Mouse (Mus musculus): ENCODE measurements around the gene Map4k3.

The Map4k3 gene

DNA sequence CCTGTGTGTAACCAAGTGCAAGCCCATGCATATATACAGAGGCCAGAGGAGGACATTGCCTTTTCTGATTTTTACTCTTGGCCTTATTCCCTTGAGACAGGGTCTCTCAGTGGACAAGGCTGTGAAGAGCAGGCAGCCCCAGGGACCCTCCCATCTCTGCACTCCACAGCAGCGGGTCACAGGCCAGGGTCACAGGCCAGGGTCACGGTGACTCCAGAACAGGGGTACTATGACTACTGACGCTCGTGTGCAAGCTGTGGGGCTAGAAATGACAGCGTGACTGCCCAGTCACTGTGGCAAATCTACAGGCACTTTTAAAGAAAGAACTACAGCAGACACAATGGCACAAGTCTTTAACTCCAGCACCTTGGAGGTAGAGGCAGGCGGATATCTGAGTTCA, 50.1 kb downstream of the Map4k3 start:
- DNase-seq = no peak

- DNase-seq = no peak
These were observed 51.3 kb downstream of the Map4k3 start for GRCm38 (mm10) chr17:80676859-80677535.

DNA sequence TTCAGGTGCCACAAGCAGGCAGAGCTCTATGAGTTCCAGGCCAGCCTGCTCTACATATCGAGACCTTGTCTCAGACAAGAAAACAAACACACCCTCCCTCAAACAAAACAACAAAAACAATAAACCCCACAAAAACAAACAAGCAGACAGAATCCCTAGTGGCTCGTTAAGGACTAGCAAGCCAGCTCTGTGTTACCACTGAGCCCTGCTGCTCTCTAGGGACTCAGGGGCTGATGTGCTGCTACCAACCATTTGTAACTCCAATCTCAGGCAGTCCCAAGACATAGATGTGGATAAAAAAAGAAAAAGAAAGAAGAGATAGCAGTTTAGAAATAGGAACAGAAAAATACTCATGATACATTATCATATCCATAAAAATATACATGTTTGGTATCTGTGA, 52.1 kb downstream of the Map4k3 start:
- no peak for DNase-seq

DNA sequence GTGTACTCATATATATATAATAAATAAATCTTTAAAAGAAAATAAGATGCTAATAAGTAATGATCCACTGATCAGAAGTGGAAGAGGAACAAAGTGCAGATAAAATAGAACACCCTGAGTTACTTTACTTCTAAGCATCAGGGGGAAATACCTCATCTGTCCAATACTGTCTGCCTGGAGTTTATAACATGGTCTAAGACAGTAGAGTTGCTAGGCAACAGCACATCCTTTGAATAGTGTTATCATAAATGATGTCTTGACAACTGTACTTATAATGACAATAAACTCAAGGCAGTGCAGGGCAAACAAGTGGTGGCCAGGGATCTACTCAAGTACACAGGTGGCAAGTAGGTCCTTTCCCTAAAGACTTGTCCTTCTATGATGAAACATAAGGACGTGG, 57.9 kb downstream of the Map4k3 start:
- DNase-seq = no peak

DNA sequence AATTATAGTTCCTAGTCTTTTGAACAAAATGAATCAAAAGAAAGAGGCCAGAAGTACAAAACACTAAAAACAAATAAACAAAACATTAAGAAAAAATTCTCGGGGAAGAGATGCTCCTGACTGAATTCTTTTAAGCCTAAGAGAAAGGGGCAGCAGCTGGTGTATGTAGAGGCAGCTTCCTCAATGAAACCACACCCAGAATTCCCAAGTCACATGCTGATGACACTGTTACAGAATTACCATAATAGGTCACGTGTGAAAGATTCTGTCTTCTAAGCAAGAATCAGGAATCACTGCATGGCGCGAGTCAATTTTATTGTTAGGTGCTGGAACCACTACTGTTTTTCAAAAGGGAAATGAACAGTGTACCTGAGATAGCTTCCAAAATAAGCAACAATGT, 64.7 kb downstream of the Map4k3 start:
- no peak for DNase-seq

DNA sequence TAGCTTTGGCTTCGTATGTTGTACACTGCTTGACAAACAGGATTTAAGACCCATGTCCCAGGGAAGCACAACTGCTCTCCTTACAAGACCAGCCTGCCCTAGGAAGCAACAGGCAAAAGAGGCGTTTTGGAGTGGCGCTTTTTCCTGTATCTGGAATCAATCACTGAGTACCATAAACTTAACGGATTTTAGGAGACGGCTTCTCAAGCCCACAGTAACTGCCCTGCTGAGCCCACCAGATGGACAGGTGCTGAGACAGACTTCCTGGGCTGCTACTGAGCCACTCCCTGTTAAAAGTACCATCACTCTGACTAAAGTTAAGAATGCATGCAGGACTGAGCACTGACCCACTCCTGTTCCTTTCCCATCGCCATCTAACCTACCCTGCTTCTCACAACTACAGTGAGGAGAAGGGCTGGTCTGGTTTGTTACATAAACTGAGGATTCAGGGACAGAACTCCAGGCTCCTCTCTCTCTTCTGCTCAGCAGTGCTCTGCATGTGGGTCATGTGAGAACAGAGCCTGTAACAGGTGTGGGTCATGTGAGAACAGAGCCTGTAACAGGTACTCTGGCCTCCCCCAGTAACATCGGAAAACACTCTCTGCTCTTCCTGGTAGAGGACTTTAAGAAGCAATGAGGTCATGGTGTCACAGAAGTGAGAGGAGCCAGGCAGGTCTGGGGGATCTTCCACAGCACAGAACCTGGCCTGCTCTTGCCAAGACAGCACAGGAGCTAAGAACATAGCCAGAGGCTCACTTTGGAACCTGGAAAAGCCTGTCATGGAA, 65.3 kb downstream of the Map4k3 start:
- DNase-seq = no peak

DNA sequence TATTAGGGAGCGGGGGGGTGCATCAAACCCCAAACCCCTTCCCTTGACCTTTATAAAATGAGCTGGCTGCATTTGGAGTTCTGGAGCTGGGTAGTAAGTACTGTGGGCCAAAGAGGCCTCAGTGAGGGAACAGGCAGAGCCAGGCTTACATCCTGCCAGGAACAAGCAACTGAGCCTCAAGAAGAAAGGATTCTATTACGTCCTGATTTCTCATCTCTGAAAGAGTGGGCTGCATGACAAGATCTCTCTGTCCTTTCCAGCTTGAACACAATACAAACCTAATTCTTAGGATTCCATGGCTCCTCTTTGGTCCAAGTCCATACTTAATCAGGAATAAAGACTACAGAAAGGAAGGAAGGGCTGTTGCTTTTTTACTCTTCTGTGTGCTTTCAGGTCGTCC, 66.4 kb downstream of the Map4k3 start:
- no peak for DNase-seq

- DNase-seq = no peak
These were observed 67.4 kb downstream of the Map4k3 start for GRCm38 (mm10) chr17:80660707-80661380.

DNA sequence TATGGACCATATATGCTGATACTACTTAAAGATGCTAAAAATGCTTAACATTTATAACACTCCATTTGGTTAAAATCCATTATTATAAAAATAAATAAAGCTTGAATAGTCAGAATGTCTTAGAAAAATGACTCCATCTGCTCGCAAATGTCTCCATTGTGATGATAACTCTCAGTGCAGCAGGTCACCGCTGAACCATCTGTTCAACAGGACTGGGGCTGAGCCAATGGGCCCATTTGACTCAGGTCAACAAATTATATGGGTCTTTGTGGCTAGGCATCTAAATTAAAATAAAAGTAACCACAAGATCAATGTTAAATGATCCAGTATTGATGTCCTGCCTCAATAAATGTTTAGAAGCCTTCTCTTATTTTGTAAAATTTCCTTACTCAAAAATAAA, 68.1 kb downstream of the Map4k3 start:
- no peak for DNase-seq

- DNase-seq = no peak
These were observed 68.5 kb downstream of the Map4k3 start for GRCm38 (mm10) chr17:80659821-80660220.

GRCm38 (mm10) chr17:80654323-80654722, 74.0 kb downstream of the Map4k3 start:
- no peak for DNase-seq

GRCm38 (mm10) chr17:80652740-80653139, 75.5 kb downstream of the Map4k3 start:
- DNase-seq = no peak

DNA sequence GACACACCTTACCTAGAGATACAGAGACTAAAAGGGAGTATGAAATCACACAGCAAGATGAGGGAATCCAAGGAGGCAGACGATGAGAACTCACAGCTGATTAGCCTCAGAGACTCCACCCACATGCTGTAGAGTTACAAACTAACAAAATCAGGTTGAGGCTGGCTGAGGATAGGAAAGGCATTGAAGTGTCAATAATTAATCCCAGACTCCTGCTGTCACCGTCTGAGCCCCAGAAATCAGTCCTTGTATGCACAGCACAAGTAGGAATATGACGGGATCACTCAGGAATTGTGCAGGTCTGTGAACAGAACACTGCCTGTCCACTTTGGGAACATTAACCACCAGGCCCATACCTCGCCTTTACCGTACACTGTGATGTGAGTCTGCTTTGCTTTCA, 81.4 kb downstream of the Map4k3 start:
- peak; percentile 23 for DNase-seq

DNA sequence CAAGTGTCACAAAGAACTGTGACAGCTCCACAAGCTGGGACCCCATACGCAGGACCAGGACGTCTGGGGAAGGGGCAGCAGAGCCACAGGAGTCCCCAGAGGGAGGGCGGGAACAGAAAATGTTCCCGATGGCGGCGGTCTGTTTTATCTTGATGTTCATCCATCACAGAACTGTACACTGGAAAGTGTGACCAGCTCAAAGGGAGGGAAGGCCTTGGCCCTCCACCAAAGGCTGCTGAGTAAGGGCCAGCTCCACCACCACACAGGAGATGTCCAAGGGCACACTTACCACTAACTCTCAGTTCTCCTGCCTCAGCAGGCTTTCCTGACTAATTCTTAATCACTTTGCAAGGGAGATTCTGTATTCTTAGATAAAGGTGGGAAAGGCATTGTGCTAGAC, 82.2 kb downstream of the Map4k3 start:
- no peak for DNase-seq

DNA sequence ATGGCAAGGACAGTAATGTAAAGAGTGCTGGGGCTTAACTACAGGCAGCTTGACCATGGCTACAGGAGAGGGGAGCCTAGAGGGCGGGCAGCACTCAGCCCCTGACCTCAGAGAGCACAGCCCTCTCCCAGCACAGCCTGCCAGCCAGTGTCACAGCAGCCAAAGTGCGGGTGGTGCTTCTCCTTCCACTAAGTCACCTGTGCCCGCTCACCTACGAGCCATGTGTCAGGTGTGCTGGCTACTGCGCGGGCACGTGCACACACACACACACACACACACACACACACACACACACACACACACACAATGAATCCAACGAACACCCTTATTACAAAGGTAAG, 82.6 kb downstream of the Map4k3 start:
- DNase-seq = no peak

DNA sequence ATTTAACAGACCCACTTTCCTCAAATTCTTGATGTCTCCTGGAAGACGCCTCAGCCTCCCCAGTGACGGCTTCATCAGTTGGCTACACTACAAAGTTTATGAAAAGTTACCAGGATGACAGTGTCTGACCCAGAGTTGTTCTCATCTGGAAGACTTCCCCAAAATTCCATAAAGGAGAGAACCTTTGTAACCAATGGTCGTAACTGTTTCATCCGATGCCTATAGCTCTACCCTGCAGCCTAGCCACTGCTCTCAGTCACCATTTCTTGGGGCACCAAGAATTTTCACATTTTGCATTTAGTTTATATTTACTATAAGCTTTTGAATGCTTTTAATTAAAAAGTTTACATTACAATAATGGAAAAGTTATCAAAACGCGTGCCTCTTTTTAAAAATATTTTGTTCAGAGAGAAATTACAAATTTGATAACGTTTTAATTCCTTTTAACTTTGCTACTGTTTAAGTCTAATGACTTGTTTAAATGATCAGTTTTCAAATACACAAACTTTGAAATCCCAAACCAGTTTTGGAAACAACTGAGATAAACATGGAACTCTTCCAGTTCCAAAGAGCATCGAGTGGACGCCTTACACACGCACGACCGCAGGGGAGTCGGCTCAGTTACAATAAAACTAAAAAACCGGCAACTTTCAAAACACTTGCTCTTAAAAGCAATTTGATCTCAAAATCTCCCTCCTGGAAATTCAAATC, 83.1 kb downstream of the Map4k3 start:
- DNase-seq = no peak

DNA sequence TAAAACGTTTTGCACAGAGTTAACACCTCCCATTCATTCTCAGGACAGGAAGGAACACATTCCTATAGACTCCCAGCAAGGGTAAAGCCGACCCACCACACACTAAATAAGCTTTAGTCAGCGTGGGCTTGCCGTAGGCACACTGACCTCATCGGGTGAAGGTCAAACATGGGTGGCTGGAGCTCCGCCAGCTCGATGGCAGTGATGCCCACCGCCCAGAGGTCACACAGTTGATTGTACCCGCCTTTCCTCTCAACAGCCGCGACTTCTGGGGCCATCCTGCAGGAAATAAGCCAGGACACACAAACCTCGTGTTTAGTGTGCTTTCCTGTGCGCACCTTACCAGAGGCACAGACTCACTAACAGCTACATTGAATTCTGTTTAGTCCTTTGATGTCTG, 83.7 kb downstream of the Map4k3 start:
- no peak for DNase-seq

- DNase-seq = no peak
These were observed 90.2 kb downstream of the Map4k3 start for GRCm38 (mm10) chr17:80638121-80638520.

DNA sequence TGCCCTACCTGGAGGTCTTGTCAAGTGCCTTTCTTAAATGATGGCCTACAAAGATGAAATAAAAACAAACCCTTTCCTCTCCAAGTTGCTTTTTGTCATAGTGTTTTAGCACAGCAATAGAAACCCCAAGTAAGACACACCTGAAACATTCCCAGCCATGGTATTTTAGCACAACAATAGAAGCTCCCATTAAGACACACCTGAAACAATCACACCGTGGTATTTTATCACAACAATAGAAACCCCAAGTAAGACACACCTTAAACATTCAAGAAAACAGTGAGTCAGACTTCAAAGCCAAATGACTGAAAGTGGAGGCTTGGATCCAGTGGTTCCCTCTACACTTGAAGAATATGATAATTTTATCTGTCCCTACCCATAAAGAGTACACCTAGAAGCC, 92.5 kb downstream of the Map4k3 start:
- no peak for DNase-seq

DNA sequence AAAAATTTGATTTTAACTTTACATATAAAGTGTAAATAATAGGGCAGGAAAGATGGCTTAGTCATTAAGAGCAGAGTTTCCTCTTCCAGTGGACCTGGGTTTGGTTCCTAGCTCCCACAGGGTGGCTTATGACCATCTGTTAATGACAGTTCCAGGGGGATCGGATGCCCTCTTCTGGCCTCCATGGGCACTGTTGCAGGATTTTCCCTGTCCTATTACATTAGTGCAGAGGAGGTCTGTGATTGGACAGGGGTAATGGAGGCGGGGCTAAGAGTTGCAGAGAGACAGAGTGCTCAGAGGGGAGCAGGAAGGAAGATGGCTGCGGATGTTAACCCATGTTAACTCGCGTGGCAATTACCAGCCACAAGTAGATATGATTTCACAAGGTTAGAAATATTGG, 95.4 kb downstream of the Map4k3 start:
- no peak for DNase-seq

- DNase-seq = no peak
These were observed 95.9 kb downstream of the Map4k3 start for GRCm38 (mm10) chr17:80632354-80632753.

DNA sequence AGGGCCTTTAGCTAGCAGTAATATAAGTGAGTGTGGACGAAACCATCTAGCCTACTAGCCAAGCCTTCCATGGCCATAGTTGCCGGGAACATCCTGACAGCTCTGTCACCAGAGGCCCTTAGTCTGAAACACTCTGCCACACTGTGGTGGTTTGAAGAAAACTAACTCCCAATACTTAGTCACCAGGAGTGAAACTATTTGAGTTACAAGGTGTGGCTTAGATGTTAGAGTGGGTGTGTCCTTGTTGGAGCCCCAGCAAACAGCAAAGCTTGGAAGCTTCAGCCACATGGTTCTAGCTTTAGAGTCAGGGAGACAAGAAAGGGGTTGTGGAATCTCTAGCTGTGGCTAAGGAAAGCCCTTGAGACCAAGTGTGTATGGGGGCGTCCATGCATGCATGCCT, 97.3 kb downstream of the Map4k3 start:
- no peak for DNase-seq

GRCm38 (mm10) chr17:80624979-80625378, 103.3 kb downstream of the Map4k3 start:
- no peak for DNase-seq

- no peak for DNase-seq
These were observed 106.6 kb downstream of the Map4k3 start for GRCm38 (mm10) chr17:80621691-80622090.
